Mouse (Mus musculus) CH12.LX (cell line): ENCODE results near the gene Rpl41. TPM values are rescaled to one million over a fixed set of nuclear protein-coding genes. Genes with fewer than 3 reads are reported as not detected.

Experiments used
- DNase-seq: peaks from one replicate; pipeline ENCODE4 v3.0.0-alpha.2; 2013; ENCODE audit errors: extremely low read depth
- H3K27ac ChIP-seq: 2 replicates; pipeline ENCODE4 v1.5.1; 2012; ENCODE audit warnings: low read depth, mild to moderate bottlenecking, control low read depth, moderate library complexity; ENCODE audit not compliant: insufficient read depth
- H3K27me3 ChIP-seq: replicated peaks from 2 replicates; pipeline ENCODE3; 2012; ENCODE audit warnings: inconsistent platforms
- H3K36me3 ChIP-seq, 2 experiments: replicated peaks in 1 of 2; 2 replicates each; pipeline versions ENCODE3 to v1.6.1; 2012; ENCODE audit warnings: inconsistent platforms in 1 of 2, low read length in 1 of 2, mild to moderate bottlenecking in 1 of 2, mixed read lengths in 1 of 2, moderate library complexity in 1 of 2; ENCODE audit not compliant: control insufficient read depth in 1 of 2, insufficient read depth in 1 of 2
- H3K4me1 ChIP-seq, 2 experiments: 2 replicates each; pipeline ENCODE4 v1.6.1; 2012; ENCODE audit warnings: inconsistent platforms in 1 of 2, moderate library complexity in 1 of 2; ENCODE audit not compliant: insufficient read depth in 2 of 2, control insufficient read depth in 1 of 2
- H3K4me2 ChIP-seq: 2 replicates; pipeline ENCODE4 v1.6.1; 2012; ENCODE audit warnings: low read depth, mild to moderate bottlenecking, control low read depth; ENCODE audit not compliant: poor library complexity, insufficient read depth, severe bottlenecking
- H3K4me3 ChIP-seq, 3 experiments: fragments of 150-350 bp in 1 of 3; sonication (generic) in 1 of 3; replicated peaks in 1 of 3; 2 replicates each; pipeline versions ENCODE3 to v1.5.1; 2011 to 2012; ENCODE audit warnings: low read depth in 2 of 3, low read length in 2 of 3, mild to moderate bottlenecking in 2 of 3, moderate library complexity in 2 of 3, control low read depth in 1 of 3, improper control_type of control experiment in 1 of 3, inconsistent platforms in 1 of 3, mixed read lengths in 1 of 3; ENCODE audit not compliant: poor library complexity in 1 of 3
- H3K79me2 ChIP-seq: replicated peaks from 2 replicates; pipeline ENCODE4 v1.6.1; 2012; ENCODE audit warnings: mild to moderate bottlenecking, moderate library complexity; ENCODE audit not compliant: control insufficient read depth, poor library complexity, insufficient read depth, severe bottlenecking; ENCODE audit errors: extremely low read depth
- H3K9ac ChIP-seq: 2 replicates; pipeline ENCODE4 v1.6.1; 2012; ENCODE audit warnings: low read depth, mild to moderate bottlenecking, control low read depth, moderate library complexity; ENCODE audit not compliant: insufficient read depth
- H3K9me3 ChIP-seq: replicated peaks from 2 replicates; pipeline ENCODE3; 2012; ENCODE audit warnings: low read length, inconsistent platforms, mixed read lengths
- BHLHE40 ChIP-seq: IDR thresholded peaks from 2 replicates; pipeline ENCODE4 v1.6.1; 2011; ENCODE audit warnings: mild to moderate bottlenecking, low read depth, low read length, improper control_type of control experiment
- CHD2 ChIP-seq: IDR thresholded peaks from 2 replicates; pipeline ENCODE4 v1.6.1; 2011; ENCODE audit warnings: low read length, improper control_type of control experiment
- CTCF ChIP-seq, 2 experiments: IDR thresholded peaks in 1 of 2; conservative IDR thresholded peaks in 1 of 2; 2 replicates each; pipeline ENCODE4 v1.5.1; 2011 to 2012; ENCODE audit warnings: low read depth in 2 of 2, low read length in 2 of 2, improper control_type of control experiment in 1 of 2, inconsistent platforms in 1 of 2, mild to moderate bottlenecking in 1 of 2, moderate library complexity in 1 of 2
- E2F4 ChIP-seq: IDR thresholded peaks from 2 replicates; pipeline ENCODE4 v1.6.1; 2011; ENCODE audit warnings: low read depth, low read length, improper control_type of control experiment; ENCODE audit not compliant: insufficient replicate concordance
- EP300 ChIP-seq: IDR thresholded peaks from 2 replicates; pipeline ENCODE4 v1.6.1; 2011; ENCODE audit warnings: low read length, improper control_type of control experiment
- ETS1 ChIP-seq: conservative IDR thresholded peaks from 2 replicates; pipeline ENCODE4 v1.6.1; 2012; ENCODE audit warnings: low read depth, mild to moderate bottlenecking, inconsistent platforms, low read length, improper control_type of control experiment, moderate library complexity
- GABPA ChIP-seq: IDR thresholded peaks from 2 replicates; pipeline ENCODE4 v1.6.1; 2012; ENCODE audit warnings: low read depth, low read length, improper control_type of control experiment, inconsistent platforms; ENCODE audit not compliant: insufficient replicate concordance
- IRF4 ChIP-seq: IDR thresholded peaks from 2 replicates; pipeline ENCODE4 v1.6.1; 2014; ENCODE audit warnings: low read depth, mild to moderate bottlenecking, inconsistent platforms, low read length, improper control_type of control experiment
- MAX ChIP-seq: IDR thresholded peaks from 2 replicates; pipeline ENCODE4 v1.6.1; 2011; ENCODE audit warnings: low read length, improper control_type of control experiment
- MAZ ChIP-seq: IDR thresholded peaks from 2 replicates; pipeline ENCODE4 v1.6.1; 2012; ENCODE audit warnings: low read depth, mild to moderate bottlenecking, inconsistent platforms, low read length, improper control_type of control experiment, moderate library complexity
- MEF2A ChIP-seq: IDR thresholded peaks from 2 replicates; pipeline ENCODE4 v1.6.1; 2014; ENCODE audit warnings: low read depth, mild to moderate bottlenecking, inconsistent platforms, low read length, improper control_type of control experiment, borderline replicate concordance
- PAX5 ChIP-seq: IDR thresholded peaks from 2 replicates; pipeline ENCODE4 v1.6.1; 2012; ENCODE audit warnings: low read length, inconsistent platforms, mixed read lengths
- POLR2A ChIP-seq: IDR thresholded peaks from 2 replicates; pipeline ENCODE4 v1.6.1; 2011; ENCODE audit warnings: low read depth, mild to moderate bottlenecking, improper control_type of control experiment, low read length
- RAD21 ChIP-seq: IDR thresholded peaks from 2 replicates; pipeline ENCODE4 v1.6.1; 2011; ENCODE audit warnings: low read depth, mild to moderate bottlenecking, low read length, improper control_type of control experiment, moderate library complexity
- SMC3 ChIP-seq: IDR thresholded peaks from 2 replicates; pipeline ENCODE4 v1.6.1; 2011; ENCODE audit warnings: low read depth, low read length, improper control_type of control experiment
- TCF12 ChIP-seq: IDR thresholded peaks from 2 replicates; pipeline ENCODE4 v1.6.1; 2014; ENCODE audit warnings: low read depth, mild to moderate bottlenecking, inconsistent platforms, low read length, improper control_type of control experiment
- UBTF ChIP-seq: IDR thresholded peaks from 2 replicates; pipeline ENCODE4 v1.6.1; 2012; ENCODE audit warnings: low read depth, mild to moderate bottlenecking, inconsistent platforms, low read length, improper control_type of control experiment, moderate library complexity
- USF1 ChIP-seq: IDR thresholded peaks from 2 replicates; pipeline ENCODE4 v1.6.1; 2014; ENCODE audit warnings: low read depth, mild to moderate bottlenecking, inconsistent platforms, low read length, improper control_type of control experiment
- ZKSCAN1 ChIP-seq: IDR thresholded peaks from 2 replicates; pipeline ENCODE4 v1.6.1; 2012; ENCODE audit warnings: low read depth, inconsistent platforms, low read length, improper control_type of control experiment, borderline replicate concordance
- ZMIZ1 ChIP-seq: IDR thresholded peaks from 2 replicates; pipeline ENCODE4 v1.6.1; 2012; ENCODE audit warnings: low read depth, mild to moderate bottlenecking, inconsistent platforms, low read length, improper control_type of control experiment
- ZNF384 ChIP-seq: IDR thresholded peaks from 2 replicates; pipeline ENCODE4 v1.6.1; 2012; ENCODE audit warnings: low read depth, low read length, improper control_type of control experiment, inconsistent platforms
- dilution Hi-C: fragments of 300-500 bp; cut with MboI; formaldehyde crosslinking; loops from 2 replicates; pipeline ENCODE4 v1.14.3; 2020; ENCODE audit warnings: low sequenced_read_pairs; ENCODE audit not compliant: extremely low pct_unique_long_range_greater_than_20kb, extremely low pct_ligation_motif_present
- in situ Hi-C: fragments of 300-500 bp; cut with MboI; formaldehyde crosslinking; loops from 3 replicates; pipeline ENCODE4 v1.14.3; 2019; ENCODE audit warnings: low sequenced_read_pairs, low pct_ligation_motif_present, low pct_unique_long_range_greater_than_20kb, mixed read lengths
- polyA plus RNA-seq: library from polyadenylated mRNA; unstranded; fragments of >175 nt; gene quantifications from 2 replicates; pipeline ENCODE4 v1.2.1, GENCODE M21; 2012; ENCODE audit warnings: low read depth; ENCODE audit not compliant: insufficient read length
- total RNA-seq, 2 experiments: library from RNA; depleted of rRNA; stranded (reverse); fragments of 300-350 nt in 1 of 2; fragments of >200 nt in 1 of 2; gene quantifications; 2 replicates each; pipeline ENCODE4 v1.2.3; 2012 to 2014

Rpl41 gene
- total and polyA plus RNA-seq, 3 experiments, result 2,709 to 8,549 (median 8,065) TPM

DNA sequence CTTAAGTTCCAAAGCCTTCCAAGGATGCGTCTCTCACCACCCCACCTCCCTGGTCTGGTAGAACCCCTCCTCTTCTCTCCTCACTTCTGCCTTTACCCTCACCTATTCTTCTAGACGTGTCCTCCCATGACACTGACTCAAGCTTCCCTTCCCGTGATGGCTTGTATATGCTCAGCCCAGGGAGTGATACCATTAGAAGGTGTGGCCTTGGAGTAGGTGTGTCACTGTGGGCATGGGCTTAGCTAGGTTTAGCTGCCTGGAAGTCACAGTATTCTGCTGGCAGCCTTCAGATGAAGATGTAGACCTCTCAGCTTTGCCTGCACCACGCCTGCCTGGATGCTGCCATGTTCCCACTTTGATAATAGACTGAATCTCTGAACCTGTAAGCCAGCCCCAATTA is 34.1 kb downstream of the Rpl41 start:
- Histone ChIP-seq H3K4me3 (no peak overlapping the region), H3K27me3 (no peaks in the 10 kb centered on the region), H3K27ac (no peak overlapping the region), H3K9me3 (no peaks in the 10 kb centered on the region), H3K9ac (no peak overlapping the region), H3K4me2 (no peak overlapping the region), H3K79me2 (no peaks in the 10 kb centered on the region), H3K36me3 (peaks cover 79 to 87% of the 10 kb centered on the region in 2 experiments), H3K4me1 (no peaks in the 10 kb centered on the region)
- dilution Hi-C loops (no loop called here), in situ Hi-C loops (no loop called here)
- TF ChIP-seq ZMIZ1, result no peak
- TF ChIP-seq IRF4, result no peak
- no peak for TF ChIP-seq MAX
- no peak for TF ChIP-seq ZNF384
- no peak for TF ChIP-seq TCF12
- no peak for TF ChIP-seq RAD21
- no peak for TF ChIP-seq USF1
- no peak for TF ChIP-seq UBTF
- no peak for TF ChIP-seq ETS1
- TF ChIP-seq SMC3, result no peak
- TF ChIP-seq PAX5, result no peak
- TF ChIP-seq ZKSCAN1, result no peak
- no peak for TF ChIP-seq CTCF (conservative IDR thresholded peaks at IDR 0.05 in 1 of 2, IDR thresholded peaks at IDR 0.05 in 1 of 2; ENCODE audit: low read depth in 2 of 2, low read length in 2 of 2)
- no peak for TF ChIP-seq GABPA
- no peak for TF ChIP-seq MEF2A
- TF ChIP-seq EP300, result no peak
- no peak for TF ChIP-seq BHLHE40
- no peak for TF ChIP-seq CHD2
- no peak for TF ChIP-seq POLR2A
- no peak for TF ChIP-seq MAZ
- no peak for DNase-seq

DNA sequence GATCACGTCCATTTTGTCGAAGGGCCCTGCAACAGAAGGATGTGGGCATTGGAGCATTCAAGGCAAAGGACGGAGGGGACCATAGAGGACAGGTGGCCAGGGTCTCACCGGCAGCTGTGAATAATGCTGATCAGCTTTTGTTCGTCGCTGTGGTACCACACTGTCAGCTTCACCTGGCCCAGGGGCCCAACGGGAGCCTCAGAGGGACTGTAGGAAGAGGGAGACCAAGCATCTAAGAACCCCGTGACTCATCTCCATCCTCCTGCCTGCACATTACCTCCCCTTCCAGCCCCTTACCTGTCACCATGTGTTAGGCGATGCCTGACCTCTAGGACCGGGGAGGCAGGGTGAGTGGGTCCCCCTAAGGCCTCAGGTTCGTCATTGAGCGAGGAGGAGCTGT is 37.3 kb downstream of the Rpl41 start:
- no peaks in the 10 kb centered on the region for H3K4me1 ChIP-seq
- no peaks in the 10 kb centered on the region for H3K9me3 ChIP-seq
- no peak overlapping the region for H3K4me3 ChIP-seq
- TF ChIP-seq ZNF384, result no peak
- TF ChIP-seq E2F4, result no peak
- TF ChIP-seq, all 38 proteins: peak for 0
- DNase-seq, result no peak
- no peak overlapping the region for H3K27ac ChIP-seq
- no peak overlapping the region for H3K4me2 ChIP-seq
- no peaks in the 10 kb centered on the region for H3K27me3 ChIP-seq
- dilution Hi-C loops, result no loop called here
- no peaks in the 10 kb centered on the region for H3K79me2 ChIP-seq
- in situ Hi-C loops, result no loop called here
- H3K9ac ChIP-seq, result no peak overlapping the region
- peaks cover 57 to 71% of the 10 kb centered on the region in 2 experiments for H3K36me3 ChIP-seq
